Mouse (Mus musculus): ENCODE results near the gene Tinagl1.

- TF ChIP-seq POLR2A (IDR thresholded peaks at IDR 0.05; ENCODE audit: control insufficient read depth, low read depth, low read length) (no peak), CTCF (IDR thresholded peaks at IDR 0.05; ENCODE audit: control insufficient read depth, insufficient read depth, insufficient replicate concordance, low read depth, low read length) (no peak)
These were observed 9.0 kb upstream of the Tinagl1 start for GRCm38 (mm10) chr4:130183879-130184278.
